Mouse (Mus musculus) forebrain, postnatal 0 days (tissue): ENCODE measurements at regions not wholly inside any gene's neighbourhood (a gene's known extent, or its start where the extent isn't known, plus 50 kb on each side); places are given as distances from the start of the nearest gene placed in this dataset.

Experiments used
- ATAC-seq: fragments of 200-750 bp; cut with Nextera tagmentation; 2 replicates; pipeline ENCODE4 v1.8.0; 2017; ENCODE audit warnings: mild to moderate bottlenecking, moderate library complexity
- DNase-seq: peaks from one replicate; pipeline ENCODE4 v3.0.0-alpha.2; 2015
- H3K27ac ChIP-seq: fragments of 300-500 bp; sonication (generic); 2 replicates; pipeline ENCODE4 v1.5.1; 2014; ENCODE audit warnings: low read depth, mild to moderate bottlenecking, antibody characterized with exemption, low read length, moderate library complexity, mixed read lengths
- H3K27me3 ChIP-seq: fragments of 300-500 bp; sonication (generic); 2 replicates; pipeline ENCODE4 v1.6.1; 2014; ENCODE audit warnings: mild to moderate bottlenecking, low read length, mixed read lengths; ENCODE audit not compliant: insufficient read depth
- H3K36me3 ChIP-seq: fragments of 300-500 bp; sonication (generic); 2 replicates; pipeline ENCODE4 v1.6.1; 2014; ENCODE audit warnings: mild to moderate bottlenecking, moderate library complexity; ENCODE audit not compliant: insufficient read depth
- H3K4me1 ChIP-seq: fragments of 300-500 bp; sonication (generic); 2 replicates; pipeline ENCODE4 v1.6.1; 2014; ENCODE audit warnings: antibody characterized with exemption; ENCODE audit not compliant: insufficient read depth
- H3K4me2 ChIP-seq: fragments of 300-500 bp; sonication (generic); 2 replicates; pipeline ENCODE4 v1.6.1; 2014; ENCODE audit warnings: low read depth, mild to moderate bottlenecking, moderate library complexity
- H3K4me3 ChIP-seq: fragments of 300-500 bp; sonication (generic); 2 replicates; pipeline ENCODE4 v1.5.1; 2014; ENCODE audit warnings: low read depth, low read length, mixed read lengths
- H3K9ac ChIP-seq: fragments of 300-500 bp; sonication (generic); 2 replicates; pipeline ENCODE4 v1.6.1; 2014; ENCODE audit warnings: mild to moderate bottlenecking
- H3K9me3 ChIP-seq: fragments of 300-500 bp; sonication (generic); 2 replicates; pipeline ENCODE4 v1.6.1; 2016; ENCODE audit warnings: low read length
- CTCF ChIP-seq: sonication (generic); IDR thresholded peaks from 2 replicates; pipeline ENCODE4 v1.5.1; 2016; ENCODE audit warnings: antibody characterized with exemption, control low read depth, low read depth
- WGBS: fragments of 180-500 bp; shearing (Covaris S2); extraction: QIAGEN DNeasy Blood & Tissue Kit; methylation state at CpG from one replicate; pipeline ENCODE4 v1.1.7; 2014; 5-methylcytosine and 5-hydroxymethylcytosine counted together

GRCm38 (mm10) chr13:44175300-44176036, 390.9 kb downstream of the Cd83 start:
- ATAC-seq (no peak), DNase-seq (no peak)
- Histone ChIP-seq H3K4me3 (no peak overlapping the region), H3K27me3 (no peaks in the 10 kb centered on the region), H3K9ac (no peak overlapping the region), H3K4me1 (no peaks in the 10 kb centered on the region), H3K4me2 (no peak overlapping the region), H3K27ac (no peak overlapping the region), H3K9me3 (no peaks in the 10 kb centered on the region), H3K36me3 (no peaks in the 10 kb centered on the region)
- TF ChIP-seq CTCF = no peak
- 79% methylated on average over 8 of the region's 8 CpGs for WGBS

GRCm38 (mm10) chr13:44176121-44176520, 391.5 kb downstream of the Cd83 start:
- H3K9me3 ChIP-seq = no peaks in the 10 kb centered on the region
- 91% methylated on average over 8 of the region's 8 CpGs for WGBS
- ATAC-seq (no peak), DNase-seq (no peak)
- H3K4me3 ChIP-seq = no peak overlapping the region
- no peak overlapping the region for H3K4me2 ChIP-seq
- H3K27ac ChIP-seq = no peak overlapping the region
- TF ChIP-seq CTCF = no peak
- H3K9ac ChIP-seq = no peak overlapping the region
- H3K4me1 ChIP-seq = no peaks in the 10 kb centered on the region
- no peaks in the 10 kb centered on the region for H3K27me3 ChIP-seq
- H3K36me3 ChIP-seq = no peaks in the 10 kb centered on the region

- Histone ChIP-seq H3K4me2 (no peak overlapping the region), H3K27me3 (no peaks in the 10 kb centered on the region), H3K4me3 (no peak overlapping the region), H3K36me3 (no peaks in the 10 kb centered on the region), H3K4me1 (no peaks in the 10 kb centered on the region; the same call in 1 of the 2 replicates), H3K9ac (no peak overlapping the region), H3K27ac (no peak overlapping the region), H3K9me3 (no peaks in the 10 kb centered on the region)
- 89% methylated on average over 6 of the region's 6 CpGs for WGBS
- DNase-seq (no peak), ATAC-seq (no peak)
- TF ChIP-seq CTCF = no peak
Measured at GRCm38 (mm10) chr13:44178006-44178405, 393.4 kb downstream of the Cd83 start.

DNA sequence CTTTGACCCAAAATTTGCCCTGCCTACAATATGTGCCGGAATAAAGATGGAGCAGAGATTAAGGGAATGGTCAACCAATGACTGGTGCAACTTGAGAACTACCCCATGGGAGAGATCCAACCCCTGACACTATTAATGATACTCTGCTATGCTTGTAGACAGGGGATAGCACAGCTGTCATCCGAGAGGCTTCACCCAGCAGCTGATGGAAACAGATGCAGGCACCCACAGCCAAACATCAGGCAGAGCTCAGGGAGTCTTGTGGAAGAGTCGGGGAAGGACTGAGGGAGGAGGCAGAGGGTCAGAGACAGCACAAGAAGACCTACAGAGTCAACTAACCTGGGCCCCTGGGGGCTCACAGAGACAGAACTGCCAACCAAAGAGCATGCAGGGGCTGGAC, 395.8 kb downstream of the Cd83 start:
- DNase-seq (no peak), ATAC-seq (no peak)
- no peak overlapping the region for H3K4me2 ChIP-seq
- no peaks in the 10 kb centered on the region for H3K9me3 ChIP-seq
- H3K27me3 ChIP-seq = no peaks in the 10 kb centered on the region
- H3K4me3 ChIP-seq = no peak overlapping the region
- TF ChIP-seq CTCF = no peak
- no peak overlapping the region for H3K9ac ChIP-seq
- whole genome bisulfite sequencing = 92% methylated on average over 3 of the region's 3 CpGs
- H3K4me1 ChIP-seq = no peaks in the 10 kb centered on the region; the same call in 1 of the 2 replicates
- H3K27ac ChIP-seq = no peak overlapping the region
- no peaks in the 10 kb centered on the region for H3K36me3 ChIP-seq

- no peak overlapping the region for H3K27ac ChIP-seq
- WGBS = 11% methylated on average over 15 of the region's 15 CpGs
- no peak for TF ChIP-seq CTCF
- no peaks in the 10 kb centered on the region for H3K27me3 ChIP-seq
- no peaks in the 10 kb centered on the region for H3K36me3 ChIP-seq
- no peak overlapping the region; the same call in 1 of the 2 replicates for H3K4me2 ChIP-seq
- no peak overlapping the region for H3K4me3 ChIP-seq
- ATAC-seq = no peak
- H3K9me3 ChIP-seq = no peaks in the 10 kb centered on the region
- DNase-seq = no peak
- H3K4me1 ChIP-seq = no peaks in the 10 kb centered on the region; the same call in 1 of the 2 replicates
- no peak overlapping the region for H3K9ac ChIP-seq
Measured at GRCm38 (mm10) chr13:44182544-44183191, 398.1 kb downstream of the Cd83 start.

DNA sequence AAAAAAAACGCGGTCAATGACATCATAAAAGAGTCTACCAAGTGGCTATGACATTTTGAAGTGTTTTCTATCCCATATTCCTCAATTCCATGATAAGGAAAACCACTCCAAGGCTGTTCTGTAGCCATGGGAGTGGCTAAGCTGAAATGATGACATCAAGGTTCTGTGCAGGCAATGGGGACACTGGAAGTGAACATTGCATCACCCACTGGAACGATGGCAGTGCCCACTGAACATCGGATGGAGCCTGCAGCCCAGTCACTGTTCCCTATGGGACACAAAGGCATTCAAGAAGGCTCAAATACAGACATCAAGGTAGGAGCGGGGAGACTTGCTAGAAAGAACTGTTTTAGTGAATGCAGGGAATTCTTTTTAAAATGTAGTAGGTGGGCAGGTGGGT, 410.8 kb downstream of the Cd83 start:
- WGBS = 92% methylated on average over 5 of the region's 5 CpGs
- no peaks in the 10 kb centered on the region for H3K27me3 ChIP-seq
- H3K36me3 ChIP-seq = no peaks in the 10 kb centered on the region
- no peak overlapping the region for H3K4me3 ChIP-seq
- no peaks in the 10 kb centered on the region for H3K4me1 ChIP-seq
- H3K9me3 ChIP-seq = no peaks in the 10 kb centered on the region
- no peak overlapping the region for H3K27ac ChIP-seq
- ATAC-seq (no peak), DNase-seq (no peak)
- H3K4me2 ChIP-seq = no peak overlapping the region
- TF ChIP-seq CTCF = no peak
- H3K9ac ChIP-seq = no peak overlapping the region

GRCm38 (mm10) chr13:44206042-44206441, 421.5 kb downstream of the Cd83 start:
- 55% methylated on average over 4 of the region's 4 CpGs for WGBS

More at GRCm38 (mm10) chr13:44206042-44206441, 421.5 kb downstream of the Cd83 start:
- H3K27me3 ChIP-seq = no peaks in the 10 kb centered on the region; the same call in 1 of the 2 replicates
- no peak for TF ChIP-seq CTCF
- peaks cover 4% of the 10 kb centered on the region for H3K4me1 ChIP-seq
- H3K9ac ChIP-seq = no peak overlapping the region
- H3K36me3 ChIP-seq = no peaks in the 10 kb centered on the region
- no peak for ATAC-seq
- H3K9me3 ChIP-seq = no peaks in the 10 kb centered on the region
- H3K4me2 ChIP-seq = no peak overlapping the region
- DNase-seq = no peak
- H3K27ac ChIP-seq = no peak overlapping the region
- no peak overlapping the region for H3K4me3 ChIP-seq
